Mouse (Mus musculus): ENCODE measurements around the gene Tpst2. TPM values are rescaled to one million over a fixed set of nuclear protein-coding genes. Genes with fewer than 3 reads are reported as not detected.
A peak's percentile ranks its signal among the peaks of the same experiment; 100 is the strongest.

The Tpst2 gene
- total and polyA plus RNA-seq, 2 experiments from 2014 or later = 42.9 to 86.1 TPM

DNA sequence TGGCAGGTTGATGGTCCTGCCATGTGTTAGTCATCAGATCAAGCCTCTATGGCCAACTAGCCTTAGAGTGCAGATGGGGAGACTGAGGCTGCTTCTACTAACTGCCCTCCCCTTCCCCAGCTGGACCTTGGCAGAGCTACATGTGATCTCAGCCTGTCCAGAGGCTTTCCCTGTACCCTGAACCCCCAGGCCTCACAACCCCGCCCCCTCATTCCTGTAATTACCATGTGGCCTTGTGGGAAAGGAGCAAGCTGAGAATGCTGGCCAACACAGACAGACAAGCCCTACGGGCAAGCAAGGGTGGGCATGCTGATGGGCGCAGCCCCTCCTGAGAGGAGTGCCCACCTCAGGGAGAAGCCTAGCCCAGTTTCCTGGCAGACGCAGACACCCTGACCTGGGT is 18.2 kb downstream of the Tpst2 start:
- 59% methylated on average over 4 of the region's 4 CpGs for WGBS
- no peak for TF ChIP-seq CTCF (IDR thresholded peaks at IDR 0.05; ENCODE audit: low read depth)
- no peak for TF ChIP-seq EP300 (IDR thresholded peaks at IDR 0.05; ENCODE audit: low read depth)
- Histone ChIP-seq H3K27me3 (ENCODE audit: control insufficient read depth, insufficient read depth, low read length) (no peaks in the 10 kb centered on the region), H3K9me3 (replicated peaks; ENCODE audit: control insufficient read depth, low read length) (no peaks in the 10 kb centered on the region), H3K4me3 (ENCODE audit: low read depth, low read length) (no peak overlapping the region), H3K9ac (replicated peaks; ENCODE audit: low read depth, low read length) (no peak overlapping the region), H3K4me2 (ENCODE audit: low read depth, low read length) (no peak overlapping the region), H3K27ac (ENCODE audit: low read depth) (no peak overlapping the region), H3K36me3 (replicated peaks; ENCODE audit: control insufficient read depth, insufficient read depth, low read length) (no peaks in the 10 kb centered on the region; the same call in 1 of the 2 replicates), H3K4me1 (ENCODE audit: control insufficient read depth, insufficient read depth) (peaks cover 27% of the 10 kb centered on the region; the same call in 1 of the 2 replicates)
- ATAC-seq (ENCODE audit: insufficient read depth, low read depth) (no peak), DNase-seq (ENCODE audit: low spot score) (no peak)

DNA sequence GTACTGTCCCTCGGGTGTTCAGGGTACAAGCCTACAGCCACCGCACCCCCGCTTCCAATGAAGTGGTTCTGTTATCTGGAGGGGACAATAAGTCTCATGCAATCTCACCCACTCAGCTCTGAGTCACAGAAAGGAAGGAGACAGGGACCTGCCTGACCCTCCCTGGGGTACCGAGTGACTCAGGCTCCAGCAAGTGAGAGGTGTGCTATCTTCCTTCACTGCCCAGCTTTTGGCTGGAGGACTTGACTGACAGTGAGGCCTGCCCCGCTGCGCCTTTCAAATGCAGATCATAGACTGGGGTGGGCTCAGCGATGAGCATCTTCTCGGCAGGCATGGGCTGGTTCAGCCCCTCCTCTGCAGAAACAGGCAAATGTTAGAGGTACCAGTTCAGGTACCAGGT is 18.7 kb downstream of the Tpst2 start:
- Histone ChIP-seq H3K27me3 (ENCODE audit: control insufficient read depth, insufficient read depth, low read length) (no peaks in the 10 kb centered on the region), H3K27ac (ENCODE audit: low read depth) (no peak overlapping the region), H3K4me3 (ENCODE audit: low read depth, low read length) (no peak overlapping the region), H3K4me1 (ENCODE audit: control insufficient read depth, insufficient read depth) (peaks cover 27% of the 10 kb centered on the region; the same call in 1 of the 2 replicates), H3K9me3 (replicated peaks; ENCODE audit: control insufficient read depth, low read length) (no peaks in the 10 kb centered on the region), H3K4me2 (ENCODE audit: low read depth, low read length) (no peak overlapping the region), H3K9ac (replicated peaks; ENCODE audit: low read depth, low read length) (no peak overlapping the region), H3K36me3 (replicated peaks; ENCODE audit: control insufficient read depth, insufficient read depth, low read length) (no peaks in the 10 kb centered on the region; the same call in 1 of the 2 replicates)
- no peak for DNase-seq (ENCODE audit: low spot score)
- TF ChIP-seq EP300 (IDR thresholded peaks at IDR 0.05; ENCODE audit: low read depth) (no peak), CTCF (IDR thresholded peaks at IDR 0.05; ENCODE audit: low read depth) (no peak)
- 53% methylated on average over 8 of the region's 8 CpGs for WGBS
- no peak for ATAC-seq (ENCODE audit: insufficient read depth, low read depth)

DNA sequence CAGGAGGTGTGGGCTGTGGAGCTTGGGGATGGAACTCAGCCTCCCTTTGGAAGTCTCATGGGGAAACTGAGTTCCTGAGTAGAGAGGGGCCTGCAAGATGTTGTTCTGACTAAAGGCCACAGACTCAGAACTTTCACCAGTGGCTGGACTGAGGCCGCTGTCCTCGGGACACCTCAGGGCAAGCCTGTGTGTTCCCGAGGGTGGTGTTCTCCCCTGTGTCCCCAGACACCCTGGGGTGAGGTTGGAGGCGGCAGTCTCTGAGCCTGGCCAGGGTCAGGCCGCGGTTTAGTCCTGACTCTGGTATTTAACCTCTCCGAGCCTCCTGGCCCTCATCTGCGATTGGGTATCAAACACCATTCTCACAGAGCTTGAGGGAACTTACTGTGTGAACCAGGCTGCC is 19.1 kb downstream of the Tpst2 start:
- Histone ChIP-seq H3K36me3 (replicated peaks; ENCODE audit: control insufficient read depth, insufficient read depth, low read length) (no peaks in the 10 kb centered on the region; the same call in 1 of the 2 replicates), H3K4me2 (ENCODE audit: low read depth, low read length) (no peak overlapping the region), H3K27me3 (ENCODE audit: control insufficient read depth, insufficient read depth, low read length) (no peaks in the 10 kb centered on the region), H3K9me3 (replicated peaks; ENCODE audit: control insufficient read depth, low read length) (no peaks in the 10 kb centered on the region), H3K4me1 (ENCODE audit: control insufficient read depth, insufficient read depth) (peaks cover 27% of the 10 kb centered on the region; the same call in 1 of the 2 replicates), H3K27ac (ENCODE audit: low read depth) (no peak overlapping the region), H3K9ac (replicated peaks; ENCODE audit: low read depth, low read length) (no peak overlapping the region), H3K4me3 (ENCODE audit: low read depth, low read length) (no peak overlapping the region)
- ATAC-seq (ENCODE audit: insufficient read depth, low read depth) (no peak), DNase-seq (ENCODE audit: low spot score) (no peak)
- 75% methylated on average over 8 of the region's 8 CpGs for WGBS
- no peak for TF ChIP-seq CTCF (IDR thresholded peaks at IDR 0.05; ENCODE audit: low read depth)
- TF ChIP-seq EP300 (IDR thresholded peaks at IDR 0.05; ENCODE audit: low read depth) = no peak

DNA sequence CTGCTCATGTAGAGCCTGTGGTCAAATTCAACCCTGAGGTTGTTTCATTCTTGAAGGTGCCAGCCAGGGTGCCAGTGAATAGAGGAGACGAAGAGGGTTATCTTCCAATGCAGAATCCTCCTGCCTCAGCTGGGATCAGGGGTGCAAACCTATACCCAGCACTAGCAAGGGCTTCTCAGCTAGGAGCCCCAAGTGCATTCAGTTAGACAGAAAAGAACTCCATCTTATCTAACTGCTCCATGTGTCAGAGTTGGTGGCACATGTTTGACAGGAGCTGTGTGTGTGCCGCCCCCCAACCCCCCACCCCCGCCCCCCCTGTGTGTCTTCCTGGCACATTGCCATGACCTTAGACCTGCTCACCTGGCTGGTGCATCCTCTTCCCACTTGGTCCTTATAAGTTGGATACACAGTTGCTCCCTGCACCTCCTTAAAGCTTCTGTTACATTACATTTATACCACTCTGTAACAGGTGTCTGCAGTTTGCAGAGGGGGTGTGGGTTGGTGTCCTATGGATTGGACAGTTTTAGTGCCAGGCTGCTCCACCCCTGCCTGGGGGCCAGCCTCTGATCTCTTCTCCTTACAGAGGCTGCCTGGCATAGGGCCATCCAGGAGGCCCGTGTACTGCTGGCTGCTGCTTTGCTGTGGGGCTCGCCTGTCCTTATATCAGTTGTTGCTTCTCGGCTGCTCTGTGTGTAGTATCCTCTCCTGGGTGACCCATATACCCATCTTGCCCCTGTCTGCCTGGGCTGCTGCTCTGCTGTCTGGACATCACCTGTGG is 20.1 kb downstream of the Tpst2 start:
- no peaks in the 10 kb centered on the region for H3K27me3 ChIP-seq (ENCODE audit: control insufficient read depth, insufficient read depth, low read length)
- DNase-seq (ENCODE audit: low spot score) = peak; percentile 28
- peak; percentile 16; the same call in 1 of the 2 replicates for ATAC-seq (ENCODE audit: insufficient read depth, low read depth)
- H3K9me3 ChIP-seq (replicated peaks; ENCODE audit: control insufficient read depth, low read length) = no peaks in the 10 kb centered on the region
- H3K4me1 ChIP-seq (ENCODE audit: control insufficient read depth, insufficient read depth) = peaks cover 27% of the 10 kb centered on the region; the same call in 1 of the 2 replicates
- no peak overlapping the region for H3K9ac ChIP-seq (replicated peaks; ENCODE audit: low read depth, low read length)
- no peaks in the 10 kb centered on the region; the same call in 1 of the 2 replicates for H3K36me3 ChIP-seq (replicated peaks; ENCODE audit: control insufficient read depth, insufficient read depth, low read length)
- no peak overlapping the region for H3K4me3 ChIP-seq (ENCODE audit: low read depth, low read length)
- 27% methylated on average over 6 of the region's 6 CpGs for WGBS
- H3K4me2 ChIP-seq (ENCODE audit: low read depth, low read length) = no peak overlapping the region
- H3K27ac ChIP-seq (ENCODE audit: low read depth) = peak overlapping the region; percentile 60
- TF ChIP-seq CTCF (IDR thresholded peaks at IDR 0.05; ENCODE audit: low read depth) (no peak), EP300 (IDR thresholded peaks at IDR 0.05; ENCODE audit: low read depth) (no peak)

DNA sequence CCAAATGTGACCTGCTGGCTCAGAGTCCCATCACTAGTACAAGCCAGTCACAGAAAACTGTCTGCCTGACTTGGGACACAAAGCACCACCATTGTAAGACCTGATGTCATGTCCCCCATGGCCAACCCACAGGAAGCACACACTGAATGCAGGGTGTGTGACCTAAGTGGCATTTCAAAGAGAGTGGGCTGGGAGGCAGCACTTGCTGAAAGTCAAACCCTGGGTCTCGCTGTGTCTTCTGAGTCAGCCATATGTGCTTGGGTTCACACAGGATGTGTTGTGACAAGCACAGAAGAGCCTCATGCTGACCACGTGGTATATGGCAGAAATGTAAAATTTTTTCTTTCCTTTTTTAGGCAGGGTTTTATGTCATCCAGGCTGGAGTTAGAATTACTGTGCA is 20.8 kb downstream of the Tpst2 start:
- H3K4me1 ChIP-seq (ENCODE audit: control insufficient read depth, insufficient read depth) = peaks cover 27% of the 10 kb centered on the region; the same call in 1 of the 2 replicates
- WGBS = 49% methylated on average over 2 of the region's 2 CpGs

More for the DNA sequence above, 20.8 kb downstream of the Tpst2 start:
- Histone ChIP-seq H3K27me3 (ENCODE audit: control insufficient read depth, insufficient read depth, low read length) (no peaks in the 10 kb centered on the region), H3K9me3 (replicated peaks; ENCODE audit: control insufficient read depth, low read length) (no peaks in the 10 kb centered on the region), H3K9ac (replicated peaks; ENCODE audit: low read depth, low read length) (no peak overlapping the region), H3K4me3 (ENCODE audit: low read depth, low read length) (no peak overlapping the region), H3K27ac (ENCODE audit: low read depth) (peak overlapping the region; percentile 60), H3K36me3 (replicated peaks; ENCODE audit: control insufficient read depth, insufficient read depth, low read length) (no peaks in the 10 kb centered on the region; the same call in 1 of the 2 replicates), H3K4me2 (ENCODE audit: low read depth, low read length) (no peak overlapping the region)
- TF ChIP-seq EP300 (IDR thresholded peaks at IDR 0.05; ENCODE audit: low read depth) (no peak), CTCF (IDR thresholded peaks at IDR 0.05; ENCODE audit: low read depth) (no peak)
- DNase-seq (ENCODE audit: low spot score) (no peak), ATAC-seq (ENCODE audit: insufficient read depth, low read depth) (no peak)
